8 mouse cellular contexts compared by ENCODE assay signal in genomic region chr11:120228911-120229437, GRCm38 (mm10). TPM values are rescaled to one million over a fixed set of nuclear protein-coding genes. Genes with fewer than 3 reads are reported as not detected.
DNase-seq lines count a peak whose midpoint lies in the region; ATAC-seq and TF ChIP-seq lines count a peak whose summit lies in the region.

No protein-coding gene starts in this region.

- peak in 1 of 2 experiments; percentile 13 for DNase-seq in heart, adult 2 months
- no peak for DNase-seq in heart, postnatal 36 days
- DNase-seq in ZHBTc4 (ENCODE audit: low read depth, low spot score), result peak; percentile 57
- DNase-seq in forebrain, embryonic 14.5 days (ENCODE audit: low spot score), result peak; percentile 57
- DNase-seq in layer of hippocampus, postnatal 10 days (ENCODE audit: low spot score in 2 of 2), result peak; percentile 18 to 41
- no peak for DNase-seq in gastrocnemius, adult 8-10 months (ENCODE audit: low spot score in 2 of 2)

- H3K4me1 ChIP-seq in heart, adult 2 months (ENCODE audit: control insufficient read depth, insufficient read depth, low read length), result peaks cover 24% of the 10 kb centered on the region
- peaks cover 60% of the 10 kb centered on the region for H3K4me1 ChIP-seq in forebrain, embryonic 14.5 days (ENCODE audit: control insufficient read depth, insufficient read depth, low read length)
- H3K4me1 ChIP-seq in neural tube, embryonic 14.5 days (ENCODE audit: control insufficient read depth, insufficient read depth, low read length), result peaks cover 60% of the 10 kb centered on the region

- no peaks in the 10 kb centered on the region for H3K9me3 ChIP-seq in forebrain, embryonic 14.5 days (replicated peaks; ENCODE audit: control insufficient read depth, low read length)
- no peaks in the 10 kb centered on the region for H3K9me3 ChIP-seq in neural tube, embryonic 14.5 days (ENCODE audit: control insufficient read depth, low read length)

- no peak for TF ChIP-seq POLR2A in heart, adult 2 months (IDR thresholded peaks at IDR 0.05; ENCODE audit: insufficient read depth, low read depth, low read length)

- peak overlapping the region; percentile 99 for H3K4me2 ChIP-seq in forebrain, embryonic 14.5 days (ENCODE audit: low read length)
- peak overlapping the region; percentile 84 for H3K4me2 ChIP-seq in neural tube, embryonic 14.5 days (ENCODE audit: low read depth, low read length)

- no peak for ATAC-seq in forebrain, embryonic 14.5 days
- ATAC-seq in neural tube, embryonic 14.5 days (ENCODE audit: low read depth), result no peak
- ATAC-seq in granulocyte monocyte progenitor cell, adult 5-6 weeks (replicated peaks; ENCODE audit: poor library complexity, severe bottlenecking), result no peak

- TF ChIP-seq EP300 in heart, adult 2 months (IDR thresholded peaks at IDR 0.05; ENCODE audit: insufficient read depth, low read depth, low read length), result no peak

- no peak overlapping the region for H3K4me3 ChIP-seq in heart, adult 2 months
- H3K4me3 ChIP-seq in forebrain, embryonic 14.5 days (ENCODE audit: low read depth, low read length), result peak overlapping the region; percentile 91
- H3K4me3 ChIP-seq in neural tube, embryonic 14.5 days (ENCODE audit: low read depth, low read length), result peak overlapping the region; percentile 96

- no peak overlapping the region for H3K9ac ChIP-seq in heart, adult 2 months (ENCODE audit: low read depth, low read length)
- H3K9ac ChIP-seq in forebrain, embryonic 14.5 days (ENCODE audit: low read length), result peak overlapping the region; percentile 100
- peak overlapping the region; percentile 99 for H3K9ac ChIP-seq in neural tube, embryonic 14.5 days (replicated peaks; ENCODE audit: low read depth, low read length)

- WGBS in heart, adult 2 months, result 58% methylated on average over 7 of the region's 7 CpGs
- 12% methylated on average over 7 of the region's 7 CpGs for WGBS in forebrain, embryonic 14.5 days
- 9% methylated on average over 7 of the region's 7 CpGs for WGBS in neural tube, embryonic 14.5 days

- no peaks in the 10 kb centered on the region for H3K27me3 ChIP-seq in heart, adult 2 months (ENCODE audit: control insufficient read depth, insufficient read depth, low read length)
- no peaks in the 10 kb centered on the region; the same call in 1 of the 2 replicates for H3K27me3 ChIP-seq in forebrain, embryonic 14.5 days (replicated peaks; ENCODE audit: control insufficient read depth, insufficient read depth, low read length)
- H3K27me3 ChIP-seq in neural tube, embryonic 14.5 days (ENCODE audit: control insufficient read depth, insufficient read depth, low read length), result no peaks in the 10 kb centered on the region

- peak overlapping the region; percentile 98 for H3K27ac ChIP-seq in heart, adult 2 months
- H3K27ac ChIP-seq in forebrain, embryonic 14.5 days (ENCODE audit: low read depth, low read length), result peak overlapping the region; percentile 99; the same call in 1 of the 2 replicates
- H3K27ac ChIP-seq in neural tube, embryonic 14.5 days (ENCODE audit: low read depth, low read length), result peak overlapping the region; percentile 64

- no peaks in the 10 kb centered on the region for H3K79me2 ChIP-seq in heart, adult 2 months (replicated peaks; ENCODE audit: control insufficient read depth, insufficient read depth, low read length)

- peaks cover 3% of the 10 kb centered on the region; the same call in 1 of the 2 replicates for H3K36me3 ChIP-seq in heart, adult 2 months (ENCODE audit: control insufficient read depth, insufficient read depth, low read length)
- H3K36me3 ChIP-seq in forebrain, embryonic 14.5 days (ENCODE audit: control insufficient read depth, insufficient read depth, low read length), result no peaks in the 10 kb centered on the region
- no peaks in the 10 kb centered on the region for H3K36me3 ChIP-seq in neural tube, embryonic 14.5 days (ENCODE audit: control insufficient read depth, insufficient read depth, low read length)

- intact Hi-C loops in heart, adult 2 months (cut with DNase I), result no loop called here
- intact Hi-C loops in heart, postnatal 36 days (cut with DNase I), result no loop called here

- TF ChIP-seq CTCF in heart, adult 2 months (IDR thresholded peaks at IDR 0.05), result 0 out of 2 replicates have a peak, but pooled peaks have one; percentile 15

RNA-seq across cellular contexts. Expression of gene Bahcc1, which starts 3.8 kb away (rescaled TPM):
- total RNA-seq in heart, adult 2 months (2021), result 1 to 10 TPM; 5.4 to 9.7 TPM
- 5.9 and 6.4 TPM in 2 replicates for polyA plus RNA-seq in heart, adult 2 months (2012; rRNA removed)
- 10 to 100 TPM in 1 of 2 experiments, 1 to 10 TPM in 1; 8.5 to 11.2 TPM for total RNA-seq in heart, postnatal 36 days (2021)
- 12.6 and 14.5 TPM in 2 replicates for polyA plus RNA-seq in forebrain, embryonic 14.5 days (2014; fragmentation: Nextera tagmentation; extraction: Ambion mirVana)
- total RNA-seq in layer of hippocampus, postnatal 10 days (2021), result 10 to 100 TPM; 21.9 to 26.0 TPM
- polyA plus RNA-seq in neural tube, embryonic 14.5 days (2014; fragmentation: Nextera tagmentation; extraction: Ambion mirVana), result 17.0 and 20.8 TPM in 2 replicates
- 1 to 10 TPM; 3.6 to 5.8 (median 4.7) TPM for total RNA-seq in gastrocnemius, adult 8-10 months (2022)
- total RNA-seq in granulocyte monocyte progenitor cell, adult 5-6 weeks (2014; fragmentation: Nextera tagmentation), result 22.5 and 22.9 TPM in 2 replicates
- 4.7 and 5.9 TPM in 2 replicates for total RNA-seq in granulocyte monocyte progenitor cell, adult 5-6 weeks (2017)

Comparison
In these comparisons a context has a peak if more than half of its experiments do, and no peak if none do; other contexts are left out.
1. DNase-seq: peak in ZHBTc4 (single experiment), forebrain, embryonic 14.5 days (single experiment) and layer of hippocampus, postnatal 10 days (2 of 2); none in heart, postnatal 36 days (0 of 2) and gastrocnemius, adult 8-10 months (0 of 2).
2. Peak in every context shown above with its lines, with median percentiles within 50 percentile points of each other: H3K27ac ChIP-seq.